Mouse (Mus musculus) forebrain, postnatal 0 days (tissue): Measurements from ENCODE around the gene Zfp385c. TPM values are rescaled to one million over a fixed set of nuclear protein-coding genes. Genes with fewer than 3 reads are reported as not detected.

Experiments used
- ATAC-seq: fragments of 200-750 bp; cut with Nextera tagmentation; 2 replicates; pipeline ENCODE4 v1.8.0; 2017; ENCODE audit warnings: mild to moderate bottlenecking, moderate library complexity
- DNase-seq: peaks from one replicate; pipeline ENCODE4 v3.0.0-alpha.2; 2015
- H3K27ac ChIP-seq: fragments of 300-500 bp; sonication (generic); 2 replicates; pipeline ENCODE4 v1.5.1; 2014; ENCODE audit warnings: low read depth, mild to moderate bottlenecking, antibody characterized with exemption, low read length, moderate library complexity, mixed read lengths
- H3K27me3 ChIP-seq: fragments of 300-500 bp; sonication (generic); 2 replicates; pipeline ENCODE4 v1.6.1; 2014; ENCODE audit warnings: mild to moderate bottlenecking, low read length, mixed read lengths; ENCODE audit not compliant: insufficient read depth
- H3K36me3 ChIP-seq: fragments of 300-500 bp; sonication (generic); 2 replicates; pipeline ENCODE4 v1.6.1; 2014; ENCODE audit warnings: mild to moderate bottlenecking, moderate library complexity; ENCODE audit not compliant: insufficient read depth
- H3K4me1 ChIP-seq: fragments of 300-500 bp; sonication (generic); 2 replicates; pipeline ENCODE4 v1.6.1; 2014; ENCODE audit warnings: antibody characterized with exemption; ENCODE audit not compliant: insufficient read depth
- H3K4me2 ChIP-seq: fragments of 300-500 bp; sonication (generic); 2 replicates; pipeline ENCODE4 v1.6.1; 2014; ENCODE audit warnings: low read depth, mild to moderate bottlenecking, moderate library complexity
- H3K4me3 ChIP-seq: fragments of 300-500 bp; sonication (generic); 2 replicates; pipeline ENCODE4 v1.5.1; 2014; ENCODE audit warnings: low read depth, low read length, mixed read lengths
- H3K9ac ChIP-seq: fragments of 300-500 bp; sonication (generic); 2 replicates; pipeline ENCODE4 v1.6.1; 2014; ENCODE audit warnings: mild to moderate bottlenecking
- H3K9me3 ChIP-seq: fragments of 300-500 bp; sonication (generic); 2 replicates; pipeline ENCODE4 v1.6.1; 2016; ENCODE audit warnings: low read length
- CTCF ChIP-seq: sonication (generic); IDR thresholded peaks from 2 replicates; pipeline ENCODE4 v1.5.1; 2016; ENCODE audit warnings: antibody characterized with exemption, control low read depth, low read depth
- WGBS: fragments of 180-500 bp; shearing (Covaris S2); extraction: QIAGEN DNeasy Blood & Tissue Kit; methylation state at CpG from one replicate; pipeline ENCODE4 v1.1.7; 2014; 5-methylcytosine and 5-hydroxymethylcytosine counted together
- polyA plus RNA-seq: library from polyadenylated mRNA; unstranded; fragments of >200 nt; fragmentation: Nextera tagmentation; extraction: Ambion mirVana; gene quantifications from 2 replicates; pipeline ENCODE4 v1.2.1, GENCODE M21; 2015
- total RNA-seq: library from RNA; depleted of rRNA; stranded (reverse); fragments of >200 nt; gene quantifications from 2 replicates; pipeline ENCODE4 v1.2.3, GENCODE M21; 2014

Zfp385c gene
- total and polyA plus RNA-seq, 2 experiments from 2014 or later: 1.0 to 2.0 TPM

- H3K27me3 ChIP-seq: no peaks in the 10 kb centered on the region
- ATAC-seq (no peak), DNase-seq (no peak)
- TF ChIP-seq CTCF: no peak
- H3K4me2 ChIP-seq: no peak overlapping the region
- no peaks in the 10 kb centered on the region for H3K9me3 ChIP-seq
- H3K4me3 ChIP-seq: no peak overlapping the region
- H3K36me3 ChIP-seq: no peaks in the 10 kb centered on the region
- no peak overlapping the region for H3K27ac ChIP-seq
- 82% methylated on average over 9 of the region's 9 CpGs for WGBS
- no peak overlapping the region for H3K9ac ChIP-seq
- H3K4me1 ChIP-seq: no peaks in the 10 kb centered on the region
Measured at GRCm38 (mm10) chr11:100609997-100610680, 82.1 kb downstream of the Zfp385c start.

GRCm38 (mm10) chr11:100609355-100609996 is 82.8 kb downstream of the Zfp385c start:
- H3K4me3 ChIP-seq: no peak overlapping the region
- DNase-seq: no peak
- no peak overlapping the region for H3K4me2 ChIP-seq
- no peaks in the 10 kb centered on the region for H3K9me3 ChIP-seq
- H3K27ac ChIP-seq: no peak overlapping the region
- no peaks in the 10 kb centered on the region for H3K27me3 ChIP-seq
- no peaks in the 10 kb centered on the region for H3K36me3 ChIP-seq
- peaks cover 2% of the 10 kb centered on the region; the same call in 1 of the 2 replicates for H3K4me1 ChIP-seq
- no peak for ATAC-seq
- H3K9ac ChIP-seq: no peak overlapping the region
- 75% methylated on average over 5 of the region's 5 CpGs for WGBS
- TF ChIP-seq CTCF: no peak

- H3K9me3 ChIP-seq: no peaks in the 10 kb centered on the region
- no peak overlapping the region for H3K9ac ChIP-seq
- no peaks in the 10 kb centered on the region for H3K36me3 ChIP-seq
- no peak for TF ChIP-seq CTCF
- DNase-seq: no peak
- H3K4me3 ChIP-seq: no peak overlapping the region
- H3K4me2 ChIP-seq: no peak overlapping the region
- no peaks in the 10 kb centered on the region for H3K27me3 ChIP-seq
- no peak for ATAC-seq
- WGBS: 73% methylated on average over 4 of the region's 4 CpGs
- peaks cover 5% of the 10 kb centered on the region; the same call in 1 of the 2 replicates for H3K4me1 ChIP-seq
- H3K27ac ChIP-seq: no peak overlapping the region
Measured at GRCm38 (mm10) chr11:100608796-100609195, 83.5 kb downstream of the Zfp385c start.

- Histone ChIP-seq H3K4me2 (no peak overlapping the region), H3K27me3 (no peaks in the 10 kb centered on the region), H3K4me1 (peaks cover 5% of the 10 kb centered on the region; the same call in 1 of the 2 replicates), H3K36me3 (no peaks in the 10 kb centered on the region), H3K9me3 (no peaks in the 10 kb centered on the region), H3K27ac (no peak overlapping the region), H3K4me3 (no peak overlapping the region), H3K9ac (no peak overlapping the region)
- DNase-seq: no peak
- WGBS: 92% methylated on average over 6 of the region's 6 CpGs
- no peak for TF ChIP-seq CTCF
- no peak for ATAC-seq
Measured at GRCm38 (mm10) chr11:100607121-100607520, 85.1 kb downstream of the Zfp385c start.

GRCm38 (mm10) chr11:100605451-100605850 is 86.8 kb downstream of the Zfp385c start:
- Histone ChIP-seq H3K4me3 (no peak overlapping the region), H3K27me3 (no peaks in the 10 kb centered on the region), H3K9ac (no peak overlapping the region), H3K4me2 (no peak overlapping the region), H3K27ac (no peak overlapping the region), H3K36me3 (peaks cover 7% of the 10 kb centered on the region), H3K9me3 (no peaks in the 10 kb centered on the region), H3K4me1 (peaks cover 5% of the 10 kb centered on the region; the same call in 1 of the 2 replicates)
- peak; percentile 11; the same call in 1 of the 2 replicates for TF ChIP-seq CTCF
- WGBS: 74% methylated on average over 10 of the region's 10 CpGs
- no peak for DNase-seq
- no peak for ATAC-seq

GRCm38 (mm10) chr11:100604321-100605005 is 87.8 kb downstream of the Zfp385c start:
- peaks cover 12% of the 10 kb centered on the region for H3K36me3 ChIP-seq
- DNase-seq (peak; percentile 56), ATAC-seq (peak; percentile 45; the same call in 1 of the 2 replicates)
- peaks cover 5% of the 10 kb centered on the region; the same call in 1 of the 2 replicates for H3K4me1 ChIP-seq
- H3K27me3 ChIP-seq: no peaks in the 10 kb centered on the region
- TF ChIP-seq CTCF: no peak
- no peak overlapping the region for H3K4me3 ChIP-seq
- WGBS: 68% methylated on average over 4 of the region's 4 CpGs
- no peak overlapping the region for H3K9ac ChIP-seq
- H3K9me3 ChIP-seq: no peaks in the 10 kb centered on the region
- peak overlapping the region; percentile 40 for H3K27ac ChIP-seq
- H3K4me2 ChIP-seq: no peak overlapping the region
